Mouse (Mus musculus) testis, adult 2 months (tissue): ENCODE results near the gene Tcte1. TPM values are rescaled to one million over a fixed set of nuclear protein-coding genes. Genes with fewer than 3 reads are reported as not detected.

Experiments used
- H3K27ac ChIP-seq: fragments of 200-500 bp; 2 replicates; pipeline ENCODE4 v1.5.1; 2012; ENCODE audit warnings: low read depth, low read length; ENCODE audit not compliant: control insufficient read depth, insufficient read depth
- H3K27me3 ChIP-seq: fragments of 200-500 bp; 2 replicates; pipeline ENCODE4 v1.6.1; 2012; ENCODE audit warnings: mild to moderate bottlenecking, low read length, moderate library complexity; ENCODE audit not compliant: control insufficient read depth, insufficient read depth
- H3K36me3 ChIP-seq: fragments of 200-500 bp; 2 replicates; pipeline ENCODE4 v1.6.1; 2012; ENCODE audit warnings: mild to moderate bottlenecking, low read length; ENCODE audit not compliant: control insufficient read depth, insufficient read depth
- H3K4me1 ChIP-seq: fragments of 200-500 bp; 2 replicates; pipeline ENCODE4 v1.6.1; 2012; ENCODE audit warnings: low read length; ENCODE audit not compliant: control insufficient read depth, insufficient read depth
- H3K4me3 ChIP-seq: fragments of 200-500 bp; 2 replicates; pipeline ENCODE4 v1.5.1; 2012; ENCODE audit warnings: low read depth, mild to moderate bottlenecking, low read length, moderate library complexity, mixed read lengths; ENCODE audit not compliant: control insufficient read depth
- CTCF ChIP-seq: fragments of 200-500 bp; IDR thresholded peaks from 2 replicates; pipeline ENCODE4 v1.5.1; 2012; ENCODE audit warnings: low read depth, mild to moderate bottlenecking, inconsistent platforms, low read length, moderate library complexity; ENCODE audit not compliant: control insufficient read depth, insufficient read depth, insufficient replicate concordance
- POLR2A ChIP-seq: fragments of 200-500 bp; IDR thresholded peaks from 2 replicates; pipeline ENCODE4 v1.6.1; 2012; ENCODE audit warnings: low read depth, mild to moderate bottlenecking, inconsistent platforms, low read length, moderate library complexity; ENCODE audit not compliant: control insufficient read depth
- polyA plus RNA-seq: library from polyadenylated mRNA; depleted of rRNA; stranded (reverse); fragments of >200 nt; gene quantifications from 2 replicates; pipeline ENCODE4 v1.2.3, GENCODE M21; 2012

Gene Tcte1
- polyA plus RNA-seq, 1 experiment = 261 TPM

DNA sequence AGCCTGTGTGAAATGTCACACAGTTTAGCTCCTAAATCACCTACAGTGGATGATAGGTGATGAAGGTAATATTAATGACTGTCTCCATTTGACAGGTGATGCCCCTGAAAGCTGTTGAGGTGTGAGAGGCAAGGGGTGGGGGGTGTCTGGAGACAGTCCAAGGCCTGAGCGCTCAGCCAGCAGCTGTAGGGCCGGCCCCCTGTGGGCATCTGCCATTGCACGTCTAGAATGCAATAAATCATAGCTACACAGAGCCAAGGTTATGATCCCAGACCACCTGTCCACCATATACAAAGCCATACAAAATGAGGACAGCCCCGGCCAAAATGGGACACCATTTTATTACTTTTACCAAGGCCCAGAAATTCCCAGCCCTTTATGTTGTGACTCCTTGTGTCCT is 1.7 kb downstream of the Tcte1 start:
- Histone ChIP-seq H3K4me1 (peaks cover 34% of the 10 kb centered on the region), H3K4me3 (peak overlapping the region; percentile 95), H3K27ac (no peak overlapping the region), H3K36me3 (peaks cover 2% of the 10 kb centered on the region), H3K27me3 (no peaks in the 10 kb centered on the region)
- TF ChIP-seq POLR2A = no peak

DNA sequence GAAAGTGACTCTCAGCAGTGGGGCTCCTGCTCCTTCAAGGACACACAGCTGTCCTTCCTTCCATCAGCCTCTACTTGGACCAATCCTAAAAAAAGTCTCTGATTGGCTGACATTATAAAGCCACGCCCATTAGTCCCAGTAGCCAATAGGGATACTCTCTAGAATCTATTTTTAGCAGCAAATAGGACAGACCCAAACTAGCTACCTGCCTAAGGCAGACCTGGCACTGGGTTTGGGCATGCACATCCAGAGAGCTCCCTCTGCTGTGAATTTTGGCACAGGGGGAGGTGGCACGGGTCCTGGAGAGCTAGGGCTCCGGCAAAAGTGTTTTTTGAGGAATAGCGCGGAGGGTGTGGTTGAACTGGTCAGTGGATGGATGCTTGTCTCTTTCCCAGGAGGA is 3.3 kb downstream of the Tcte1 start:
- TF ChIP-seq CTCF (no peak), POLR2A (no peak)
- peaks cover 2% of the 10 kb centered on the region for H3K36me3 ChIP-seq
- H3K27ac ChIP-seq = no peak overlapping the region
- no peaks in the 10 kb centered on the region for H3K27me3 ChIP-seq
- H3K4me1 ChIP-seq = peaks cover 31% of the 10 kb centered on the region
- H3K4me3 ChIP-seq = peak overlapping the region; percentile 17; the same call in 1 of the 2 replicates

DNA sequence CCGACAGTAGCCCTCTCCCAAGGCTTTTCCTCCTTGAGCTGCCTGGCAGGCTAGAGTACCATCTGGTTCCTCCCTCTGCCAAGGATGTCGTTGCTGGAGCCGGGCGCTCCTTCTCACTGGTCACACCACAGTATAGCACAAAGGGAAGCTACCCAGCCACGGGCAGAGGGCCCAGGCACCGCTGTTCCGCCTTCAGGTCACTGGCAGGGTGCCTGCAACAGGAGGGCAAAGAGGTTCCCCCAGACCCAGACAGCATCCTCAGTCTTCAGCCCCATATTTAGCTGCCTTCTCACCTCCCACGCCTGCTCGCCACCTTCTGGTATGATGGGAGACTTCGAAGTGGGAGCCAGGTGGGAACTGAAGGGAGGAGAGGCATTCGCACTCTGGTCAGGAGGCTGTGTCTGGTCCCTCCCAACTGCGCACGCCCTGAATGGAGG is 7.1 kb downstream of the Tcte1 start:
- Histone ChIP-seq H3K4me3 (peak overlapping the region; percentile 31), H3K36me3 (no peaks in the 10 kb centered on the region), H3K4me1 (peaks cover 14% of the 10 kb centered on the region), H3K27me3 (no peaks in the 10 kb centered on the region), H3K27ac (no peak overlapping the region)
- TF ChIP-seq POLR2A (no peak), CTCF (no peak)

DNA sequence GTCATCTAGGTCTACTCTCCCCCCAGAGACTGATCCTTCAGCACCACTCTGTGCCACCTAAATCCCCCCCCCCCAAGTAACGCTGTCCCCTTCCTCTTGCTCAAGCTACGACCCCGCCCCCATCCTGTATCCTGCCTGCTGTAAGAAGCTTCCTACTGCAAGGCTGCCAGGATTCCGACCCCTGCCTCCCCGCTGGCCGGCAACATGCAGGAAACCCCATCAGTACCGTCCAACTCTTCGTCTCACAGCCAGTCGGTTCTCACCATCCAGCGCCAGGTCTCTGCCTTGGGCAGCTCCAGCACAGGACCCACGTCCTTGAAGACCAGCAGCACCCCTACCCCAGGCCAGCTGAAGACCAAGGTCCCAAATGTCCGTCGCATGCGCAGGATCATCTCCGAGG is 9.7 kb downstream of the Tcte1 start:
- TF ChIP-seq POLR2A = no peak
- no peak for TF ChIP-seq CTCF
- Histone ChIP-seq H3K27me3 (no peaks in the 10 kb centered on the region), H3K4me3 (no peak overlapping the region), H3K36me3 (no peaks in the 10 kb centered on the region), H3K27ac (no peak overlapping the region), H3K4me1 (peaks cover 6% of the 10 kb centered on the region)

DNA sequence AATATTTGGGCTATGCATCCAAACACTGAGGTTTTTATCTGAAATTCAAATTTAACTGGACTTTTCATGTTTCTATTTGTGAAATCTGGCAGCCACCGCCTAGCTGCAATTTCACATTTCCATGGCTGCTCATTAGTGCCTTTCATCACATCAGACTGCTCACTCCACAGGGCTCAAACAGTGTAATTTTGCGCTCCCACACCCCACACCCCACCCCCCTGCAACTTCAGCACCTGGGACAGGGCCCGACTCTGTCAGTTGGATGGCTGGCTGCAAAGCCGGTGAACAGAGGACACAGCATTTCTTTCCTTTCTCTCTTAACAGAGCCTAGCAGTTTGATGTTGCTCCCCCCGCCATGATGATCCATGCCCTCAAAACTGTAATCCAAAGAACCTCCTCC is 13.0 kb downstream of the Tcte1 start:
- no peak overlapping the region for H3K4me3 ChIP-seq
- no peak for TF ChIP-seq CTCF
- TF ChIP-seq POLR2A = no peak
- H3K27me3 ChIP-seq = no peaks in the 10 kb centered on the region

DNA sequence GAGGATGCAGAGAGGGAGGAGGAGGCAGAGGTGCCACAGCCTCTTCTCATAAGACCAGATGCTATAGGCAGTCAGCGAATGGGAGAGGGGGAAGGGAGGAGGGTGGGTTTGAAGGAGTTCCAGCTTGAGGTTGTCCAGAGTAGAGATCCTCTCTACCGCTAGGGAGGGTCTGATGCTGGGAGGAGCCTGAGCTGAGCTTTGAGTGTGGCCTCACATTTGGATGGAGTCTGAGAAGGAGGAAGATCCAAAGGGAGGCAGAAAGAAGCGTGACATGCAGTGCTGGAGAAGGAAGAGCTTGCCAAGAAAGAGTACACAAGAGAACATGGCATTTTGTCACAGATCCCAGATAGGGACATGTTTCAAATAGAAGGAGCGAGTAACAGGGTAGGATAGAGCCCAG is 15.2 kb downstream of the Tcte1 start:
- TF ChIP-seq CTCF (no peak), POLR2A (no peak)
- no peaks in the 10 kb centered on the region for H3K36me3 ChIP-seq
- no peak overlapping the region for H3K4me3 ChIP-seq
- H3K4me1 ChIP-seq = peaks cover 8% of the 10 kb centered on the region
- no peak overlapping the region for H3K27ac ChIP-seq
- H3K27me3 ChIP-seq = no peaks in the 10 kb centered on the region

More for the DNA sequence above, 13.0 kb downstream of the Tcte1 start:
- no peak overlapping the region for H3K27ac ChIP-seq
- H3K36me3 ChIP-seq = no peaks in the 10 kb centered on the region
- H3K4me1 ChIP-seq = peaks cover 8% of the 10 kb centered on the region

DNA sequence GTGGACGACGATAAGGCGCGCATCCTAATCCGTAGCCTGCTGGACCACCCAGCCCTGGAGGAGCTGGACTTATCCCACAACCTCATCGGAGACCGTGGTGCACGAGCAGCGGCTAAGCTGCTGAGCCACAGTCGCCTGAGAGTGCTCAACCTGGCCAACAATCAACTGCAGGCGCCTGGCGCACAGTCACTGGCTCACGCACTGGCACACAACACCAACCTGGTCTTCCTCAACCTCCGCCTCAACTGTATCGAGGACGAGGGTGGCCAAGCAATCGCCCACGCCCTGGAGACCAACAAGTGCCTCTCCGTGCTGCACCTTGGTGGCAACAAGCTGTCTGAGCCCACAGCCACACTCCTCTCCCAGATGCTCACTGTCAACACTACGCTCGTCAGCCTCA is 16.4 kb downstream of the Tcte1 start:
- H3K27me3 ChIP-seq = no peaks in the 10 kb centered on the region
- no peaks in the 10 kb centered on the region for H3K36me3 ChIP-seq
- no peak overlapping the region for H3K4me3 ChIP-seq
- H3K27ac ChIP-seq = no peak overlapping the region
- TF ChIP-seq POLR2A (no peak), CTCF (no peak)
- H3K4me1 ChIP-seq = peaks cover 15% of the 10 kb centered on the region

DNA sequence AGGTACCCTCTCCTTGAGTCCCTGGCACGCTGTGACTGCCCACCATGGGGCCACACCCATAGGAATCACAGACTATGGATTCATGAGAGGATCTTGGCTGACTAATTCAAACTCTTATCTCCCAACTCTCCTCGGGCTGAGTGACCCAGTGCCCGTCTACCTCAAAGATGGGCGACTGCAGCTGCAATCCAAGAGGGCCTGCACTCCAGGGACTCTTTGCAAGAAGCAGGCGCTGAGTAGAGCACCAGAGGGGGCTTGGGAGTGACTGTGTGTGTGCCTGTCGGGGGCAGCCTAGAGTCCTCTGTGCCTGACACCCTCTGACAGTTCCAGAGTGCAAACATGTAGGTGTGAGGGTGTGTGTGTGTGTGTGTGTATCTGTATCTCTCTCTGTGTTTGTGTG is 18.9 kb downstream of the Tcte1 start:
- Histone ChIP-seq H3K4me1 (peaks cover 27% of the 10 kb centered on the region), H3K27ac (no peak overlapping the region), H3K27me3 (no peaks in the 10 kb centered on the region), H3K4me3 (no peak overlapping the region), H3K36me3 (no peaks in the 10 kb centered on the region)
- TF ChIP-seq CTCF (no peak), POLR2A (no peak)
